Mouse (Mus musculus) B cell, adult (primary cell): ENCODE measurements around the gene Mab21l3. TPM values are rescaled to one million over a fixed set of nuclear protein-coding genes. Genes with fewer than 3 reads are reported as not detected.

Experiments
- total RNA-seq: library from RNA; stranded (reverse); gene quantifications from 4 replicates; pipeline ENCODE4 v1.2.4, GENCODE M21; 2023; ENCODE audit not compliant: inconsistent age

The Mab21l3 gene
- not detected in 4 replicates for total RNA-seq

DNA sequence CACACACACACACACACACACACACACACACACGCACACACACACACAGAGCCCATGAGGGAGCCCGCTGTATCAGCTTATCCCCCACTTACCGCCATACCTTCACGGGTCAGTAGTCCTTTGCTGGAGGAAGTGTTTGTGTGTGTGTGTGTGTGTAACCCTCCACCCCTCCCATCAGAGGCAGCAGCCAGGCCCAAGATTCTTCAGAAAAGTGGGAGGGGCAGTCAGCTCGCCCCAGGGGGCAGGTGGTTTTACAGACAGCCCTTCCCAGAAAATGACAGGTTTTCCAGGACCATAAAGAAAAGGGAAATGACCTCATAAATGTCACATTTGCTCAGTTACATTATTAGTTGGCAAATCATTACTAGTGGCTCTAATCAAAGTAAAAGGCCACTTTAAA is at the start of gene Mab21l3:
Gene Mab21l3 (minus strand): TSS at position 144 of the 400 bp plus-strand sequence.

Other genes starting within 250 kb of the Mab21l3 start
- gene Atp1a1, start 244.3 kb downstream of the Mab21l3 start, total RNA-seq = 94.4 to 106 TPM (median 101 TPM) in 4 replicates
- 0.78 to 1.8 TPM (median 1.3 TPM) in 4 replicates for gene Slc22a15, start 75.5 kb upstream of the Mab21l3 start, total RNA-seq
- gene Nhlh2, start 161.1 kb upstream of the Mab21l3 start, total RNA-seq = not detected in 4 replicates
- not detected in 4 replicates for gene Casq2, start 237.5 kb upstream of the Mab21l3 start, total RNA-seq